Mouse (Mus musculus): ENCODE data around the gene Dnah12.
"Not testable (repeated sequence)": the region's sequence is repeated elsewhere in the genome, so short reads cannot be mapped to it uniquely, and the experiment has no call there.

Dnah12 gene

GRCm38 (mm10) chr14:26719696-26720095 lies 26.6 kb downstream of the Dnah12 start:
- DNase-seq (ENCODE audit: low spot score) = not testable (repeated sequence)

GRCm38 (mm10) chr14:26724898-26725297 lies 31.8 kb downstream of the Dnah12 start:
- DNase-seq (ENCODE audit: low spot score) = no peak

- DNase-seq (ENCODE audit: low spot score) = no peak
These were observed 65.5 kb downstream of the Dnah12 start for GRCm38 (mm10) chr14:26758566-26758965.

- no peak for DNase-seq (ENCODE audit: low spot score)
These were observed 71.8 kb downstream of the Dnah12 start for GRCm38 (mm10) chr14:26764827-26765226.

GRCm38 (mm10) chr14:26768195-26768594 lies 75.1 kb downstream of the Dnah12 start:
- no peak for DNase-seq (ENCODE audit: low spot score)

- DNase-seq (ENCODE audit: low spot score) = no peak
These were observed 80.5 kb downstream of the Dnah12 start for GRCm38 (mm10) chr14:26773536-26773935.

- DNase-seq (ENCODE audit: low spot score) = no peak
These were observed 90.7 kb downstream of the Dnah12 start for GRCm38 (mm10) chr14:26783731-26784130.

GRCm38 (mm10) chr14:26785695-26786094 lies 92.6 kb downstream of the Dnah12 start:
- DNase-seq (ENCODE audit: low spot score) = no peak

- DNase-seq (ENCODE audit: low spot score) = no peak
These were observed 101.4 kb downstream of the Dnah12 start for GRCm38 (mm10) chr14:26794431-26794830.

- DNase-seq (ENCODE audit: low spot score) = no peak
These were observed 105.3 kb downstream of the Dnah12 start for GRCm38 (mm10) chr14:26798330-26798729.

GRCm38 (mm10) chr14:26799286-26799685 lies 106.2 kb downstream of the Dnah12 start:
- DNase-seq (ENCODE audit: low spot score) = no peak

GRCm38 (mm10) chr14:26805500-26805899 lies 112.4 kb downstream of the Dnah12 start:
- DNase-seq (ENCODE audit: low spot score) = no peak

GRCm38 (mm10) chr14:26812734-26813133 lies 119.7 kb downstream of the Dnah12 start:
- DNase-seq (ENCODE audit: low spot score) = no peak

GRCm38 (mm10) chr14:26813871-26814270 lies 120.8 kb downstream of the Dnah12 start:
- DNase-seq (ENCODE audit: low spot score) = no peak

- DNase-seq (ENCODE audit: low spot score) = no peak
These were observed 121.8 kb downstream of the Dnah12 start for GRCm38 (mm10) chr14:26814908-26815307.

GRCm38 (mm10) chr14:26816785-26817184 lies 123.7 kb downstream of the Dnah12 start:
- no peak for DNase-seq (ENCODE audit: low spot score)

GRCm38 (mm10) chr14:26826020-26826419 lies 132.9 kb downstream of the Dnah12 start:
- DNase-seq (ENCODE audit: low spot score) = peak; percentile 12

GRCm38 (mm10) chr14:26853053-26853452 lies 160.0 kb downstream of the Dnah12 start:
- no peak for DNase-seq (ENCODE audit: low spot score)

- DNase-seq (ENCODE audit: low spot score) = no peak
These were observed 161.0 kb downstream of the Dnah12 start for GRCm38 (mm10) chr14:26854066-26854465.

- DNase-seq (ENCODE audit: low spot score) = no peak
These were observed 165.3 kb downstream of the Dnah12 start for GRCm38 (mm10) chr14:26858364-26858763.

- no peak for DNase-seq (ENCODE audit: low spot score)
These were observed 165.9 kb downstream of the Dnah12 start for GRCm38 (mm10) chr14:26859024-26859423.

GRCm38 (mm10) chr14:26867356-26867755 lies 174.3 kb downstream of the Dnah12 start:
- DNase-seq (ENCODE audit: low spot score) = no peak

- DNase-seq (ENCODE audit: low spot score) = no peak
These were observed 175.2 kb downstream of the Dnah12 start for GRCm38 (mm10) chr14:26868299-26868698.

- DNase-seq (ENCODE audit: low spot score) = no peak
These were observed 185.7 kb downstream of the Dnah12 start for GRCm38 (mm10) chr14:26878756-26879155.

- no peak for DNase-seq (ENCODE audit: low spot score)
These were observed 186.9 kb downstream of the Dnah12 start for GRCm38 (mm10) chr14:26879976-26880375.

Data from T-cell, adult 2 months (primary cell).